Mouse (Mus musculus) liver, embryonic 15.5 days (tissue): ENCODE measurements at regions not wholly inside any gene's neighbourhood (a gene's known extent, or its start where the extent isn't known, plus 50 kb on each side); places are given as distances from the start of the nearest gene placed in this dataset.

Experiments
- ATAC-seq: fragments of 200-750 bp; cut with Nextera tagmentation; 2 replicates; pipeline ENCODE4 v1.8.0; 2017; ENCODE audit warnings: moderate number of reproducible peaks, mild to moderate bottlenecking, moderate library complexity; ENCODE audit not compliant: insufficient read depth
- H3K27ac ChIP-seq: fragments of 300-500 bp; sonication (generic); replicated peaks from 2 replicates; pipeline ENCODE4 v1.5.1; 2015; ENCODE audit warnings: mild to moderate bottlenecking, inconsistent platforms
- H3K27me3 ChIP-seq: fragments of 300-500 bp; sonication (generic); 2 replicates; pipeline ENCODE4 v1.6.1; 2015; ENCODE audit warnings: mild to moderate bottlenecking, inconsistent platforms
- H3K36me3 ChIP-seq: fragments of 300-500 bp; sonication (generic); replicated peaks from 2 replicates; pipeline ENCODE4 v1.6.1; 2015; ENCODE audit warnings: moderate library complexity, mild to moderate bottlenecking, inconsistent platforms
- H3K4me1 ChIP-seq: fragments of 300-500 bp; sonication (generic); replicated peaks from 2 replicates; pipeline ENCODE4 v1.6.1; 2015; ENCODE audit warnings: inconsistent platforms
- H3K4me2 ChIP-seq: fragments of 300-500 bp; sonication (generic); 2 replicates; pipeline ENCODE4 v1.6.1; 2015; ENCODE audit warnings: moderate library complexity, mild to moderate bottlenecking, inconsistent platforms
- H3K4me3 ChIP-seq: fragments of 300-500 bp; sonication (generic); replicated peaks from 2 replicates; pipeline ENCODE4 v1.5.1; 2015; ENCODE audit warnings: mild to moderate bottlenecking, inconsistent platforms
- H3K9ac ChIP-seq: fragments of 300-500 bp; sonication (generic); 2 replicates; pipeline ENCODE4 v1.6.1; 2015; ENCODE audit warnings: moderate library complexity, mild to moderate bottlenecking, inconsistent platforms
- H3K9me3 ChIP-seq: fragments of 300-500 bp; sonication (generic); replicated peaks from 2 replicates; pipeline ENCODE4 v1.6.1; 2016; ENCODE audit warnings: inconsistent platforms
- WGBS: fragments of 180-500 bp; shearing (Covaris S2); methylation state at CpG from one replicate; pipeline ENCODE4 v1.1.7; 2015; ENCODE audit warnings: mixed read lengths; ENCODE audit not compliant: insufficient replicate concordance; 5-methylcytosine and 5-hydroxymethylcytosine counted together

GRCm38 (mm10) chr15:87101146-87101545 is 443.0 kb upstream of the Fam19a5 start:
- Histone ChIP-seq H3K9ac (no peak overlapping the region), H3K27ac (no peak overlapping the region), H3K27me3 (no peaks in the 10 kb centered on the region), H3K9me3 (no peaks in the 10 kb centered on the region; the same call in 1 of the 2 replicates), H3K36me3 (no peaks in the 10 kb centered on the region), H3K4me3 (no peak overlapping the region), H3K4me1 (no peaks in the 10 kb centered on the region), H3K4me2 (no peak overlapping the region)
- no peak for ATAC-seq
- 65% methylated on average over 4 of the region's 4 CpGs for WGBS

GRCm38 (mm10) chr15:87102211-87102610 is 441.9 kb upstream of the Fam19a5 start:
- Histone ChIP-seq H3K27me3 (no peaks in the 10 kb centered on the region), H3K9ac (no peak overlapping the region), H3K4me2 (no peak overlapping the region), H3K36me3 (no peaks in the 10 kb centered on the region), H3K27ac (no peak overlapping the region), H3K9me3 (no peaks in the 10 kb centered on the region; the same call in 1 of the 2 replicates), H3K4me3 (no peak overlapping the region), H3K4me1 (no peaks in the 10 kb centered on the region)
- no peak for ATAC-seq
- 68% methylated on average over 4 of the region's 4 CpGs for WGBS

GRCm38 (mm10) chr15:87105951-87106350 is 438.1 kb upstream of the Fam19a5 start:
- Histone ChIP-seq H3K9me3 (no peaks in the 10 kb centered on the region; the same call in 1 of the 2 replicates), H3K27ac (no peak overlapping the region), H3K27me3 (no peaks in the 10 kb centered on the region), H3K4me1 (no peaks in the 10 kb centered on the region), H3K9ac (no peak overlapping the region), H3K4me3 (no peak overlapping the region), H3K36me3 (no peaks in the 10 kb centered on the region), H3K4me2 (no peak overlapping the region)
- no peak for ATAC-seq
- 69% methylated on average over 8 of the region's 8 CpGs for WGBS

- Histone ChIP-seq H3K27me3 (no peaks in the 10 kb centered on the region), H3K27ac (no peak overlapping the region), H3K4me1 (no peaks in the 10 kb centered on the region), H3K4me3 (no peak overlapping the region), H3K4me2 (no peak overlapping the region), H3K36me3 (no peaks in the 10 kb centered on the region), H3K9ac (no peak overlapping the region), H3K9me3 (no peaks in the 10 kb centered on the region; the same call in 1 of the 2 replicates)
- WGBS = 41% methylated on average over 4 of the region's 4 CpGs
- no peak for ATAC-seq
Observed at GRCm38 (mm10) chr15:87107701-87108100, 436.4 kb upstream of the Fam19a5 start.

- no peak overlapping the region for H3K9ac ChIP-seq
- WGBS = 40% methylated on average over 7 of the region's 7 CpGs
- no peak overlapping the region for H3K4me3 ChIP-seq
- H3K4me1 ChIP-seq = no peaks in the 10 kb centered on the region
- no peak overlapping the region for H3K27ac ChIP-seq
- ATAC-seq = no peak
- H3K36me3 ChIP-seq = no peaks in the 10 kb centered on the region
- no peaks in the 10 kb centered on the region for H3K27me3 ChIP-seq
- H3K9me3 ChIP-seq = no peaks in the 10 kb centered on the region; the same call in 1 of the 2 replicates
- H3K4me2 ChIP-seq = no peak overlapping the region
Observed at GRCm38 (mm10) chr15:87108411-87108810, 435.7 kb upstream of the Fam19a5 start.

- Histone ChIP-seq H3K4me3 (no peak overlapping the region), H3K36me3 (no peaks in the 10 kb centered on the region), H3K4me1 (no peaks in the 10 kb centered on the region), H3K4me2 (no peak overlapping the region), H3K9ac (no peak overlapping the region), H3K27me3 (no peaks in the 10 kb centered on the region), H3K9me3 (no peaks in the 10 kb centered on the region), H3K27ac (no peak overlapping the region)
- WGBS = 29% methylated on average over 4 of the region's 4 CpGs
- ATAC-seq = no peak
Observed at GRCm38 (mm10) chr15:87122656-87123055, 421.4 kb upstream of the Fam19a5 start.

GRCm38 (mm10) chr15:87125427-87126148 is 418.5 kb upstream of the Fam19a5 start:
- Histone ChIP-seq H3K4me2 (no peak overlapping the region), H3K4me3 (no peak overlapping the region), H3K4me1 (no peaks in the 10 kb centered on the region), H3K27ac (no peak overlapping the region), H3K9ac (no peak overlapping the region), H3K9me3 (no peaks in the 10 kb centered on the region), H3K36me3 (no peaks in the 10 kb centered on the region), H3K27me3 (no peaks in the 10 kb centered on the region)
- no peak for ATAC-seq
- WGBS = 57% methylated on average over 6 of the region's 6 CpGs

- Histone ChIP-seq H3K9me3 (no peaks in the 10 kb centered on the region), H3K4me2 (no peak overlapping the region)
- no peak for ATAC-seq
Observed at GRCm38 (mm10) chr15:87138870-87139269, 405.2 kb upstream of the Fam19a5 start.

GRCm38 (mm10) chr15:87169136-87169535 is 375.0 kb upstream of the Fam19a5 start:
- no peak overlapping the region for H3K27ac ChIP-seq
- no peaks in the 10 kb centered on the region for H3K9me3 ChIP-seq
- H3K9ac ChIP-seq = no peak overlapping the region
- no peak for ATAC-seq
- H3K4me2 ChIP-seq = no peak overlapping the region
- no peaks in the 10 kb centered on the region for H3K27me3 ChIP-seq
- no peaks in the 10 kb centered on the region for H3K4me1 ChIP-seq
- no peak overlapping the region for H3K4me3 ChIP-seq
- H3K36me3 ChIP-seq = no peaks in the 10 kb centered on the region
- 59% methylated on average over 5 of the region's 5 CpGs for WGBS

More at GRCm38 (mm10) chr15:87138870-87139269, 405.2 kb upstream of the Fam19a5 start:
- no peaks in the 10 kb centered on the region for H3K36me3 ChIP-seq
- no peak overlapping the region for H3K27ac ChIP-seq
- H3K9ac ChIP-seq = no peak overlapping the region
- H3K4me1 ChIP-seq = no peaks in the 10 kb centered on the region
- H3K27me3 ChIP-seq = no peaks in the 10 kb centered on the region
- no peak overlapping the region for H3K4me3 ChIP-seq

GRCm38 (mm10) chr15:87170890-87171289 is 373.2 kb upstream of the Fam19a5 start:
- no peak overlapping the region for H3K4me3 ChIP-seq
- no peak overlapping the region for H3K9ac ChIP-seq
- no peak overlapping the region for H3K4me2 ChIP-seq
- 45% methylated on average over 4 of the region's 4 CpGs for WGBS
- no peaks in the 10 kb centered on the region for H3K9me3 ChIP-seq
- no peaks in the 10 kb centered on the region for H3K36me3 ChIP-seq
- no peak overlapping the region for H3K27ac ChIP-seq
- H3K4me1 ChIP-seq = no peaks in the 10 kb centered on the region
- no peaks in the 10 kb centered on the region for H3K27me3 ChIP-seq
- no peak for ATAC-seq

GRCm38 (mm10) chr15:87173096-87173495 is 371.0 kb upstream of the Fam19a5 start:
- 64% methylated on average over 2 of the region's 2 CpGs for WGBS
- Histone ChIP-seq H3K4me3 (no peak overlapping the region), H3K4me1 (no peaks in the 10 kb centered on the region), H3K27ac (no peak overlapping the region), H3K9me3 (no peaks in the 10 kb centered on the region), H3K27me3 (no peaks in the 10 kb centered on the region), H3K9ac (no peak overlapping the region), H3K4me2 (no peak overlapping the region), H3K36me3 (no peaks in the 10 kb centered on the region)
- ATAC-seq = no peak

- Histone ChIP-seq H3K27me3 (no peaks in the 10 kb centered on the region), H3K4me3 (no peak overlapping the region), H3K4me1 (no peaks in the 10 kb centered on the region), H3K27ac (no peak overlapping the region), H3K9me3 (no peaks in the 10 kb centered on the region; the same call in 1 of the 2 replicates), H3K4me2 (no peak overlapping the region), H3K36me3 (no peaks in the 10 kb centered on the region), H3K9ac (no peak overlapping the region)
- WGBS = 74% methylated on average over 7 of the region's 7 CpGs
- ATAC-seq = no peak
Observed at GRCm38 (mm10) chr15:87178646-87179045, 365.5 kb upstream of the Fam19a5 start.
